Mouse (Mus musculus): ENCODE data around the gene 4931440F15Rik.
"Not testable (repeated sequence)": the region's sequence is repeated elsewhere in the genome, so short reads cannot be mapped to it uniquely, and the experiment has no call there.

4931440F15Rik gene
- long read RNA-seq, experiment 1: 0 reads
- long read RNA-seq, experiment 2: 0 reads

DNA sequence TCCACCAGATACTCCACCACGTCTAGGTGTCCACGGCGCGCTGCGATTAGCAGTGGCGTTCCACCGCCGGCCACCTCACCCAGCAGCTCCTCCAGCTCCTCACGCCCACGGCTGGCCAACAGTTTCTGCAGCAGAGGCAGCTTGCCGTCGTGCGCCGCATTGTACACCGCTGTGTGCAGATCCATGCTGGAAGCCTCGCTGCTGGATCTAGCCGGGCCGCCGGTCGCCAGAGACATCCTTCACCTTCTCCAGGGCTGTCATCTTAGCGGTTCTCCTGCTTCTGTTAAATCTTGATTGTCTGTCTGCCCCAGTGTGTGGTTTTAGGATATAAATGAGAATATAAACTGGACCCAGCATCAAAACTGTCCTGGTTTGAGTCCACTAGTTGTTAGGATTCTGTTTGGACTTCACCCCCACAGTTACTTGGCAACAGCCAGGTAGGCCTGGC is at the start of gene 4931440F15Rik:
TSS of gene 4931440F15Rik (minus strand) at position 398 of the 448 bp plus-strand sequence.
- intact Hi-C loops (cut with DNase I): not testable (repeated sequence)

DNA sequence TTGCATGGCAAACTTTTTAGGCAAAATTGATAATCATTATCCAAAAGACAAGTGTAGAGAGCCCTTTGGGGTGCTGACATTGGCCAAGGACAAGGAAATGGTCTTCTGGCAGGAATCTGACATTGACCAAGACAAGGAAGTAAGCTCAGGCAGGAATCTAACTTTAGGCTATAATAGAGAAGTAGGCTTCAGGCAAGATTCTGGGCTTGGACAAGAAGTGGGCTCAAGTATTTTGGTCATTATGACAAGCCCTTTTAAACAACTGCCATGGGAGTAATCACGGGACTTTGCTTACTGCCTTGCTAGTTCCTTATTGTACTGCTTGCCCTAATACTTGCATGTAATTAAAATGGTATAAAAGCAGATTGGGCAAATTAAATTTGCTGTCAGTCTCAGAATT is 49.3 kb upstream of the 4931440F15Rik start:
- intact Hi-C loops (cut with DNase I): not testable (repeated sequence)

DNA sequence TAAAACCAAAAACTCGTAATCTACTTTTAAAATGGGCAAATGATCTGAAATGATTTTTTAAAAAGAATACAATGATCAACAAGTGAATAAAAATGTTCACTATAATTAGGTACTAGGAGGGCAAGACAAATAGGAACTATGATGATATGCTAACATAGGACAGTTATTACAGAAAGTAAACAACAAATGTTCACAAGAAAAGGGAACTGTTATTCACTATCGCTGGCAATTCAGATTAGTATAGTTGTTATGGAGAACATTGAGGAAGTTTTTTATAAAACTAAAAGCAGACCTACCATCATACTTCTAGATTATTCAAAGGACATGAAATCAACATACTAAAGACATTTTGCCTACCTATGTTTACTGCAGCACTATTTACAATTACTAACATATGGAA is 44.7 kb upstream of the 4931440F15Rik start:
- intact Hi-C loops (cut with DNase I): no loop called here

DNA sequence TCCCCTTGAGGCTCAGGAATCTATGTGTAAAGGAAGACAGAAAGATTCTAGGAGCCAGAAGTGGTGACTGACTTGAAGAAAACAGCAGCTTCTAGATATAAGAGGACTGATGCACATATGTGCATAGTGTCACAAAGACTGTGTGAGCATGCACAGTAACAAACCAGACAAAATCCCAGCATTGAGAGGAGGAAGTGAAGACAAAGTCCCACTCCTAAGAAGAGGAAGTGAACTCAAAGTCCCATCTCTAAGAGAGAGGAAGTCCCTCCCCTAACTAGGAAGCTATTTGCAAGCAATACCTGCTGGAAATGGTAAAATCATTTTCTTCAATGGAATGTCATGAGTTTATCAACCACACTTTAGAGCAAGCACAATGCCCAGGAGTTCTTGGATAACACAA is 38.8 kb upstream of the 4931440F15Rik start:
- intact Hi-C loops (cut with DNase I): no loop called here

DNA sequence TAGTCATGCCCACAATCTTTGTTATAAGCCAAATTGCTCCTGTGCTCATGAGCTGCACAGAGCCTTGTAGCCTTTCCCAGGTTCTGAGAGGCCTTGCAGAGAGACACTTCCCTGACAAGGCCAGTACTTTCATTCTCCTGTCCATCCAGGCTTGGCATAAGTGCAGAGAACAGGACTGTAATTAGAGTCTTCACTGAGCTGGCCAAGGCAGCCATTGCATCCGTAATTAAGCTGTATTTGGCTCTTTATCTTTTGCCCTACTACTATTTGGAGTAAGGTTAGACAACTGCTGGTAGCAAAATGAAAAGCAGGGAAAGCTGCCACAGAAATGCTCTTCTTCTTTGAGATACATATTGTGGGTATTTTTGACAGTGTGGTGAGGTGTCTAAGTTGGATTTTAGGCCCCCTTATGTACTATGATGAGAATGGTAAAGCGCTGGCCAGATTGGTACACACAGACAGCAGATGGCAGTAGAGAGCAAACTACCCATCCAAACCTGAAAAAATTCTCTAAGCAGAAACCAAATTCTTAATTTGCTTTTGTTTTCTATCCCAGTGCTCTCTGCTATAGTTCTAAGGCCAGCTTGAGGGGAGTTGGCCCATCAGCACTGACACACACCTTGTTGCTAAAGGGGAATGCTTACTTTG is 36.4 kb upstream of the 4931440F15Rik start:
- intact Hi-C loops (cut with DNase I): no loop called here

DNA sequence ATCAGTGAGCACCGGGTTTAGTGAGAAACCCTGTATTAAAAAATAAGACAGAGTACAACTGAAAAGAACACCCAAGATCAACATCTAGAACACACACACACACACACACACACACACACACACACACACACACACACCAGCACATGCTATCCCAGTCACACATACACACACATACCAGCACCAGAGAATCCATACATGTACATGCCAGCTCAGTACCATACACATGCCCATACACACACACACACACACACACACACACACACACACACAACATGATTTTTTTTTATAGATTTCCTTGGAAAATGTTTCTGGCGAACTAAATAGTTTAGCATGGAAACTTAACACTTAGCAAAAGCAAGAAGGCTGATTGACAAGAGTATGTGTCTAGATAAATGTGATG is 35.6 kb upstream of the 4931440F15Rik start:
- intact Hi-C loops (cut with DNase I): no loop called here

DNA sequence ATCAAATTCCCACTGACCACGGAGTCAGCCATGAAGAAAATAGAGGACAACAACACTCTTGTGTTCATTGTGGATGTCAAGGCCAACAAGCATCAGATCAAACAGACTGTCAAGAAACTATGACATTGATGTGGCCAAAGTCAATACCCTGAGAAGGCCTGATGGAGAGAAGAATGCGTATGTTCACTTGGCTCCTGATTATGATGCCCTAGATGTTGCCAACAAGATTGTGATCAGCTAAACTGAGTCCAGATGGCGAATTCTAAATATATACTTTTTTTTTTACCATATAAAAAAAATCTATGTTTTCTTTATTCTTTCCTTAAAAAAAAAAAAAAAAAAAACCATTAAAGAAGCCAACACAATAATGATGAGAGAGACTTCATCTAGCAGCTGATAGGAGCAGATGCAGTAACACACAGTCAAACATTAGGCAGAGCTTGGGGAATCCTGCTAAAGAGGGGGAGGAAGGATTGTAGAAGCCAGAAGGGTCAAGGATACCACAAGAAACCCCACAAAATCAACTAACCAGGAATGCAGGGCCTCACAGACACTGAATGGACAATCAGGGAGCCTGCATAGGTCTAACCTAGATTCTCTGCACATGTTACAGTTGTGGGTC is 15.2 kb upstream of the 4931440F15Rik start:
- intact Hi-C loops (cut with DNase I): no loop called here

DNA sequence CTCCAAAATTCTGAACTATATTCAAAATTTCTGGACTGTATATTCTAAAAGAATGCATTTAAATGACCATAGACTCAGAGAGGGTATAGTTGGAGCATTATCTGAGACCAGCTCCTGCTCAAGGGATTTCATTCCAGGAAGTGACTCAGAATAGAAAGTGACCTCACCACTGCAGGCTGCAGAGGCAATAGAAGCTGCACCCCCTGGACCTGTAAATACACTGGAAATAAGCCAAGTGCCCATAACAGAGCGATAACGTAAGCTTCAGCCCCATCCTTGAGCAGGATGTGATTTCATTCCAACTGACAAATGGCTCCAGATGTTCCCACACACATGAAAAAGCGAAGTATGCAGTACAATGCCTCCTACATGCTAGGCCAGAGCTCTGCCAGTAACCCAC is 14.3 kb upstream of the 4931440F15Rik start:
- intact Hi-C loops (cut with DNase I): no loop called here

DNA sequence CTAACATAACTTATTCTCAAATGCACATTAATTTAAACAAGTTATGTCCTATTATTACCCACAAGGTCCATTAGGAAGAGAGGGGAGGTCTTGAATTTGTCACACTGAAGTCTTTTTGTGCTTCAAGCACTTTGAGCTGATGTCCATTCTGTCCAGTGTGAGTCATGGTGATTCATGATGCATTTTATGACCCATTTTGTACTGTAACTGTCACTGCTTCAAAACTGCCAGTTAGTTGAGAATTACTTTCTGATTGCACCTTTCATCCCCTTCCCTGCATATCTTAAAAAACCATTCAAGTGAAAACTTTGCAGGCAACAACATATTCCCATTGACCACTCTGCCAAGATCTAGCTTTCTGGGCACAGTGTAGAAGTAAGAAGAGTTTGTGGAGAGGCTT is 11.6 kb upstream of the 4931440F15Rik start:
- intact Hi-C loops (cut with DNase I): no loop called here

DNA sequence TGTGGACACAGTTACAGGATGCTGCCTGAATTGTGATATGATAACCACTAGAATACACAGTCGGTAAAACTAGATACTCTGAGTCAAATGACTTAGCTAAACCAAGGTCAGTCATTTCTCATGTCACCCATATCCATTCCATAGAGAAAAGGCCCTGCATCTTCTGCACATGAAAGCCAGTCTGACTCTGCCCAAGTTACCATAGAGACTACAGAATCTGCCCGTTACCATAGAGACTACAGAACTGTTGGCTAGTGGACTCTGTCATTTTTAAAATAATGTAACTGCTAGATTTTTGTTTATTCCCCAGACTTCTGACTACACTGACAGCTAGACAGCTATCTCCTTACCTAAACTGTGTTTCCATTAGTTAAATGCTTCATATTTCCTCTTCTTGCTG is 2.3 kb upstream of the 4931440F15Rik start:
- intact Hi-C loops (cut with DNase I): no loop called here

DNA sequence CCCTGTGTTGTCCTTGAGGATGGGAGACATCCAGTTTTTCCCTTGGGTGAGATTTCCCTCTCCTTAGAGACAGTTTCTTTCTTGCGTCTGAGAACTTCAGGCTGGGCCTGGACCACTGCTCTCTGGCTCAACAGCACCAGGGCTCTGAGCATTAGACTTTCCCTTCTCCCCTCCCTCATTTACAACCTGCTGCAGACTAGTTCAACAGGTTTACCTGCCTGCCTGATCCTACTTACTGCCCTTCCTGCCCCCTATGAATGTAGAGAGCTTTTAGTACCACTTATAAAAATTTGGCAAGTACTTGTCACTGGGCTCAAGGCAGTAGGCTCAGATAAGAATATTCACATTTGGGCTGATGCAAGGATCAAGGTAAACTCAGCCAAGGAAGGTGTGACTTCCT is 533 bp upstream of the 4931440F15Rik start:
- intact Hi-C loops (cut with DNase I): no loop called here

DNA sequence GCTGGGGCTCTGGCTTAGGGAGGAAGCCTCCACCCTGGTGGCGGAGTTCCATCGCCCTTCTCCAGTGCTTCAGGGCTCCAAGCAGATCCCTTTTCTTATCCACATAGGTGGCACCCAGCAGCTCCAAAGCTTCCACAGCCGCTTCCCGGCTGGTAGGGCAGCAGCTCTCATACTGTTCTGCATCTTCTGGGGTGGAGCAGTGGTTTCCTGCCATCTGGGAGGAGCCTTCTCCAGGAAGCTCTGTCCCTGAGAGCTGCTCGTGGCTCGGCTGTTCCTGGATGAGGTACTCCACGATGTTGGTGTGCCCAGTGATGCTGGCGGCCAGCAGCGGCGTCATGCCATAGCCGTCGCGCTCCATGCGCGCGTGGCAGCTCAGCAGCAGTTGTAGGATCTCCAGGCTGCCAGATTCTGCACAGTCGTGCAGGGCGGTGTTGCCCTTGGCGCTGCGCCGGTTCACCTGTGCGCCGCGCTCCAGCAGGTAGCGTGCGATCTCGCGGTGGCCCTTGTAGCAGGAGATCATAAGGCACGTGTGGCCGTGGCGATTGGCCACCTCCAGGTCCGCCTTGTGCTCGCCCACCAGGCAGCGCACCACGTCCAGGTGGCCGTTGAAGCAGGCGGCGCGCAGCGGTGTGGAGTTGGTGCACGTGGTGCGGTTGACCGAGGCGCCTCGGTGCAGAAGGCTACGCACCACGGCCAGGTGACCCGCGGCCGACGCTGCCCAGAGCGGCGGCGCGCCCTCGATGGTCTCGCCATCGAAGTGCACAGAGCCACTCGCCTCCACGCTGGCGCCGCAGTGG is 796 bp downstream of the 4931440F15Rik start:
- intact Hi-C loops (cut with DNase I): not testable (repeated sequence)

DNA sequence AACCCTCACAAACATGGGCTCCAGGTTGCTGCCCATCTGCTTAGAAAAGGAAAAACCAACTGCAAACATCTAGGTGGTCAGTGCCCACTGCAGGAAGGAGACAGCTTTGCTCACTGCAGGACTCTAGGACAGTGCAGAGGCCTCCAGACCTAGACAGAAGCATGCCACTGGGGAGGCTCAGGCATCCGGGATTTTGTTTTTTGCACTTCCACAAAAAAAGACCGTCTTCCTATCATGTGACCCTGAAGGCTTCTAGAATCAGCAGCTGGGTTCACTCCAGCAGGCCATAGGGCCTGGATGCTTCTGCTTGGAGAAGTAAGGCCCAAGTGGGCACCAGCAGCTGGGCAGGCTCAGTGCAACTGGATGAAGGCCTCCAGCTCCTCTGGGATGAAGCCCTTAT is 2.3 kb downstream of the 4931440F15Rik start:
- intact Hi-C loops (cut with DNase I): no loop called here

DNA sequence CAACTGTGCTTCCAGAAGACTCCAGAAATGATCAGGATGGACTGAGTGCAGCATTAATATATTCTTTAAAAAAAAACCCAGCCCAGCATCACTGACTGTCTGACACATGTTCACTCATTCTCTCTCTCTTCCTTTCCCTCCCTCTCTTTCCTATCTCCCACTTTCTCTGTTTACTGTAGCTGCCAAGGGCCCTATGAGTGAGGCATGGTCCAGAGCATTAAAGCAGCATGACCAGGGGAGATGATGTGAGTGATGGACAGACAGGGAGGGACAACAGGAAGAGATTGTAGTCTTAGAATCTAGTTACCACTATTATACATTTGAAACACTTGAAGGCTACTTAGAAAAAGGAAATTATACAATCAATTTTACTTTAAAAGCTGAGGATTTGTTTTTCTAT is 9.8 kb downstream of the 4931440F15Rik start:
- intact Hi-C loops (cut with DNase I): no loop called here

DNA sequence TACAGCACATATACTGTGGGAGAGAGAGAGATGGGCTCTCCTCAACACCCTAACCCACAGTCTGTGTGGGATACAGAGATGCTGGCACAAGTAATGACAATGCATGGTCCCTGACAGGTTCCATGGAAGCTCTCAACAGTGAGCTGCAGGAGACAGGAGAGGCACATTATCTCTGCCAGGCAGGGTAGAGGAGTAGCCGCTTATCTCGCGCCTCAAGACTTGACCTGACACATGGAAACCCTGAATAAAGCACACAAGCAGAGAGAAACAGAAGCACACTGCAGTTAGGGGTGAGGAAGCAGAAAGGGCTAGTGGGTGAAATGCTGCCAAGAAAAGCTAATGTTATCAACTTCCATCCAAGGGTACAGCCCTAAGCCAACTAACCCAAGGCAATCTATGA is 10.2 kb downstream of the 4931440F15Rik start:
- intact Hi-C loops (cut with DNase I): no loop called here

DNA sequence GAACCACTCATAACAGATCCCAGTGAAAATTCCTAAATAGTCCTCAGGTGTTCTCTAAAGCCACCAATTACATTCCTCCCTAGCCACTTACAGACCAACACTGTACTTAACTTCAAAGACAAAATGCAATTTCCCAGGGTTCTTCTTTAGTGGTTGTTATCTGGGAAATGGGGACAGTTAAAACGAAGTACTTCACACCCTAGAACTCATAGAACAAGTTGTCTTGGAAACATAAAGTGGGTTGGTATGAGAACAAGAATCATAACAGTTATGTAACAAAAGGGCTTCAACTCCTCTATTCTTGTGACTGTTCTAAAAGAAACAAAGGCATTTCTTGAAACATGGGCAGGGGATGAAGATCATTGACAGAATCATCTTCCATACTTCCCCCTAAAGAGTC is 12.2 kb downstream of the 4931440F15Rik start:
- intact Hi-C loops (cut with DNase I): no loop called here

DNA sequence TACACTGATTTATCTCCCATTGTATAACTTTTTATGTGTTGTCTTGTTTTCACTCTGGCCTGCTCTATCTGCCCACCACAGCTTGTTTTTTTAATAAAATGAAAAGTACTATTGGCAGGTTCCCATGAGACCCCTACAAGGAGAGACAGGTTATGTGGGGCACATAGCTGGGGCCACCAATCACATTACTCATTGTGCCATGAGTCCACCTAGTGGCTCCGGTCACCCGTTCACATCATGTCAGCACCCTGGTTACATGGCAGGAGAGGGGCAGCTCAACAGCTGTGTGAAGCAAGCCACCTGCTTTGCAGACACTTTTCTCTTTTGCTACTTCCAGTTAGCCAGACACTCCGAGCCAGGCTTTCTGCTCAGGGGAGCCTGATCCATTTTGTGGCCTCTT is 13.0 kb downstream of the 4931440F15Rik start:
- intact Hi-C loops (cut with DNase I): no loop called here

DNA sequence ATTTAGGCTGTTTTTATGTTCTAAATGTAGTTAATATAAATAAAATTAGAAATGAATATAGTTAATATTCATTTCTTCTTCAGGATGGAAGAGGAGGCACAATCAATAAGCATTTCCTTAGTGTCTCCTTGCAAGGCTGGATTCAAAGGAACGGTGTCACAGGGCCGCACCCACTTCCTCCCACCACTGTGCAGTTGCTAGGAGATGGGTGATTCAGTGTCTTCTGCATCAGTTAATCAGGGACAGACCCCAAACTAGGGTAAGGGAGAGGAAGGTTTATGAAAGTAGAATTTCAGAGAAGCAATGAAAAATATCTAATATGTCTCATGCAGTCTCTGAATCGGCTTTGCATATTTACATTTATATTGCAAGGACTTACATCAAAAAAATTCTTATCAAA is 15.1 kb downstream of the 4931440F15Rik start:
- intact Hi-C loops (cut with DNase I): no loop called here

DNA sequence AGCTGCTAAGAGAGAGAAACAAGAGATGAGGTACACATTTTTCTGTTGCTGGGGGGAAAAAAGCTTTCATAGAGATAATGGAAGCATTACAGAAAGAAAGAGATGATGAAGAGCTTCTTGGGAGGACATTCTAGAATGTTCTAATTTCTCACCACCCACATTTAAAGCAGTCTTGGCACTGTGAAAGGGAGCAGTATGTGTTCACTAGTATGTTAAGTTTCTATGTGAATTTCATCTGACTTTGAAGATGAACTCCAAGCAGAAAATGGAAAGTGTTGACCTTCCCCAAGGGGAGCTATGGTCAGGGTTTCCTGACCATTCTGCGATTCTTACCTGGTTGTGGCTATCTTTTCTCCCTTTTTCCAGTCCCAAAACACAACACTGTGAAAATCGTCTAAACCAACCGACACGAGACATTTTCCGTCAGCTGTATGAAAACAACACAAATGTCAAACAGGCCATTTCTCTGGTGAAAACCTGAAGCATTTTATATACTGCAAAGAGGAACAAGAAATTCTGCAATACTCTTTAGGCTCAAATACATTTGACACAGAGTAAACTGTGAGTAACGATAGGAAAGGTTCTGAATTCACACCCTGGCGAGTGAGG is 16.4 kb downstream of the 4931440F15Rik start:
- intact Hi-C loops (cut with DNase I): no loop called here

DNA sequence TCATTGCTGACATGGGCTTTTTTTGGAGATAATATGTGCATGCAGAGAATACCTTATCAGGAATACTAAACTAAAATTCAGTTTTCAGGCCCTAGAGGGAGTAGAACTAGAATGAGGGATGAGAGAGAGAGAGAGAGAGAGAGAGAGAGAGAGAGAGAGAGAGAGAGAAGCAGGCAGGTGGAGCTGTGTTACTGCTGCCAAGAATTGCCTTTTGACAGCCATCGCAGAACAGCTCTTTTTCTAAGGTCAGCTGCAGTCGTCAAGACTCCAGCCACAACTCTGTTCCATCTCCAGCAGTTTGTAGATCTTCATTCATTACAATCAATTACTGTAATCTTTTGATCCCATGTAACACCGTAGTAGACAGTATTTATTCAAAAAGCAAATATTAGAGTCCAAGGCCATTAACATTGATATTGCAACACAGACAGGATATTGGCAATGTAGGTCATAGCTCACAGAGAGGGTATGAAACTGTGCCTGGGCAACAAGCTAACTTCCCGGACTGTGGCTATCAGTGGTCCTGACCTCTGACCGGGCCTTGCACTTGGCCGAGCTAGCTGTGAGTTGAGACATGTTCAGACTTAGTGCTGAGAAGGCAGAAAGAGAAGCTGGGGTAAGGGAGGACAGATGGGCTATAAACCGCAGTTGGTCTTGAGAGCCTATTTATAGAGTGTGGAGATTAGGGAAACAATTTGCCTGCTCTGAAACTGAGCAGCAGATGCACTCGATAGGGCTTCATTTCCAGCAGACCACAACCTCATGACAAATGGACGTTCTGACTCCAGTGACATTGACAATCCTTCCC is 17.1 kb downstream of the 4931440F15Rik start:
- intact Hi-C loops (cut with DNase I): no loop called here

DNA sequence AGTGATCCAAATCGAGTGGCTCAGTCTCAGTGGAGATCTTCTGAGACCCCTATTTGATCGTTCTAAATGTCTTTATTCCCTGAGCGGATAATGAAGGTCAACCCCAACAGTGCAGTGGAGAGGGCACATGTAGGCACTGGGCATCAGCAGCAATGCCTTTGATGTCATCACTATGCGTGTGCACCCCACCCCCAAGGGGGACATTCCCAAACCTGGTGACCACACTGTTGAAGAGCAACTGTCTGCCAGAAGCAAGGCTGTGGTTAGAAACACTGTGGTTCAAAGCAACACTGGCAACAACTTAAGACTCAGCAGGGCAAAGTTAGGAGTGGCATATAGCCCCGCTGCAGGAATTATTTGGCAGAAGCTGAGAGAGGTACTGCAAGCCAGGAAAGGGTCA is 18.1 kb downstream of the 4931440F15Rik start:
- intact Hi-C loops (cut with DNase I): no loop called here
